Mouse (Mus musculus) limb, embryonic 10.5 days (tissue): ENCODE data around the gene Trim45. TPM values are rescaled to one million over a fixed set of nuclear protein-coding genes. Genes with fewer than 3 reads are reported as not detected.
A peak's percentile ranks its signal among the peaks of the same experiment; 100 is the strongest.

Experiments
- DNase-seq: peaks from one replicate; pipeline ENCODE4 v3.0.0-alpha.2; 2017; ENCODE audit warnings: low spot score
- H3K27ac ChIP-seq: fragments of 300-500 bp; sonication (generic); 2 replicates; pipeline ENCODE4 v1.5.1; 2016; ENCODE audit warnings: mild to moderate bottlenecking
- H3K27me3 ChIP-seq: fragments of 300-500 bp; sonication (generic); 2 replicates; pipeline ENCODE4 v1.6.1; 2016; ENCODE audit warnings: low read depth, mild to moderate bottlenecking; ENCODE audit not compliant: poor library complexity, severe bottlenecking
- H3K36me3 ChIP-seq: fragments of 300-500 bp; sonication (generic); 2 replicates; pipeline ENCODE4 v1.6.1; 2016; ENCODE audit warnings: mild to moderate bottlenecking, moderate library complexity
- H3K4me1 ChIP-seq: fragments of 300-500 bp; sonication (generic); 2 replicates; pipeline ENCODE4 v1.6.1; 2016
- H3K4me3 ChIP-seq: fragments of 300-500 bp; sonication (generic); 2 replicates; pipeline ENCODE4 v1.5.1; 2016; ENCODE audit warnings: mild to moderate bottlenecking, moderate library complexity
- H3K9me3 ChIP-seq: fragments of 300-500 bp; sonication (generic); replicated peaks from 2 replicates; pipeline ENCODE4 v1.6.1; 2016; ENCODE audit warnings: mild to moderate bottlenecking
- WGBS: fragments of 180-500 bp; shearing (Covaris S2); methylation state at CpG from one replicate; pipeline ENCODE4 v1.1.7; 2016; 5-methylcytosine and 5-hydroxymethylcytosine counted together
- polyA plus RNA-seq: library from polyadenylated mRNA; unstranded; fragments of >200 nt; fragmentation: Nextera tagmentation; extraction: Ambion mirVana; gene quantifications from 2 replicates; pipeline ENCODE4 v1.2.1, GENCODE M21; 2016

Trim45 gene
- polyA plus RNA-seq, 1 experiment from 2014 or later: 6.7 TPM

DNA sequence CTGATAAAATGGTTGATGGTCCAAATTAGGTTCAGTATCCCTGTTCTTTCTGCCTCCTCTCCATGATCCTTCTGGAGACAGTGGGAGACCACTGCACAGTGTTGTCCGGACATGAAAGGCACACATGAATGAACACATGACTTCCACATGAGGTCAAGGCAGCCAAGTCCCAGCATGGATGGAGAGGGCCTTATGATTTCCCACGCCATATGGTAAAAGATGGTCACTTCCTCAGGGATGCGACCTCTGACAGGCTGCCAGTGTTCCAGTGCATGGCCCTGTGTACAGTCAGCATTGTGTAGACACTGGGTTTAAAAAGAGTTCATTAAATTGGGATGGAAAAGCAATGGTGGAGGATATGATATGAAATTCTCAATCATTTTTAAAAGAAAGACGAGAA, 16.2 kb downstream of the Trim45 start:
- Histone ChIP-seq H3K36me3 (peaks cover 96% of the 10 kb centered on the region), H3K27ac (no peak overlapping the region), H3K4me3 (no peak overlapping the region), H3K27me3 (no peaks in the 10 kb centered on the region), H3K9me3 (no peaks in the 10 kb centered on the region), H3K4me1 (no peaks in the 10 kb centered on the region)
- 91% methylated on average over 4 of the region's 4 CpGs for WGBS
- DNase-seq: no peak

- Histone ChIP-seq H3K4me1 (no peaks in the 10 kb centered on the region), H3K27me3 (no peaks in the 10 kb centered on the region), H3K9me3 (no peaks in the 10 kb centered on the region), H3K4me3 (no peak overlapping the region), H3K36me3 (peaks cover 97% of the 10 kb centered on the region), H3K27ac (no peak overlapping the region)
- 87% methylated on average over 4 of the region's 4 CpGs for WGBS
- no peak for DNase-seq
Measured at GRCm38 (mm10) chr3:100940496-100941037, 18.6 kb downstream of the Trim45 start.

GRCm38 (mm10) chr3:100947286-100947685, 25.3 kb downstream of the Trim45 start:
- Histone ChIP-seq H3K27me3 (no peaks in the 10 kb centered on the region), H3K9me3 (no peaks in the 10 kb centered on the region), H3K4me3 (no peak overlapping the region), H3K27ac (no peak overlapping the region), H3K4me1 (no peaks in the 10 kb centered on the region), H3K36me3 (peaks cover 97% of the 10 kb centered on the region)
- 94% methylated on average over 8 of the region's 8 CpGs for WGBS
- no peak for DNase-seq

- DNase-seq: no peak
- Histone ChIP-seq H3K27ac (no peak overlapping the region), H3K4me1 (no peaks in the 10 kb centered on the region), H3K4me3 (no peak overlapping the region), H3K27me3 (no peaks in the 10 kb centered on the region), H3K9me3 (no peaks in the 10 kb centered on the region), H3K36me3 (peaks cover 97% of the 10 kb centered on the region)
- WGBS: 89% methylated on average over 4 of the region's 4 CpGs
Measured at GRCm38 (mm10) chr3:100951531-100951930, 29.5 kb downstream of the Trim45 start.

DNA sequence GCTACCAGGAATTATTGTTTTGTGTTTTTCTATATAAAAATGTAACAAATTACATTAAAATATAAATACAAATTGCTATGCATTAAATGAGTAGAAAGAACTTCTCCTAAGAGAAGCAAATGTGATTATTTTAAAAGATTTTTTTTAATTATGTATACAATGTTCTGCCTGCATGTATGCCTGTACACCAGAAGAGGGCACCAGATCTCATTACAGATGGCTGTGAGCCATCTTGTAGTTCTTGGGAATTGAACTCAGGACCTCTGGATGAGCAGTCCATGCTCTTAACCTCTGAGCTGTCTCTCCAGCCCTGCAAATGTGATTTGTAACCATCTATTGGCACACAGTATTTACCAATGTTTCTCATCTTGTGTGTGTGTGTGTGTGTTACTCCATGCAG, 32.6 kb downstream of the Trim45 start:
- Histone ChIP-seq H3K9me3 (no peaks in the 10 kb centered on the region), H3K27me3 (no peaks in the 10 kb centered on the region), H3K4me3 (no peak overlapping the region), H3K27ac (no peak overlapping the region), H3K36me3 (peaks cover 99% of the 10 kb centered on the region), H3K4me1 (no peaks in the 10 kb centered on the region)
- no peak for DNase-seq

- 84% methylated on average over 5 of the region's 5 CpGs for WGBS
- H3K36me3 ChIP-seq: peaks cover 98% of the 10 kb centered on the region
- no peaks in the 10 kb centered on the region for H3K27me3 ChIP-seq
- H3K4me3 ChIP-seq: no peak overlapping the region
- no peaks in the 10 kb centered on the region for H3K9me3 ChIP-seq
- H3K4me1 ChIP-seq: no peaks in the 10 kb centered on the region
- no peak for DNase-seq
- no peak overlapping the region for H3K27ac ChIP-seq
Measured at GRCm38 (mm10) chr3:100961007-100961406, 39.0 kb downstream of the Trim45 start.

- 90% methylated on average over 7 of the region's 7 CpGs for WGBS
- Histone ChIP-seq H3K9me3 (no peaks in the 10 kb centered on the region), H3K36me3 (peaks cover 97% of the 10 kb centered on the region), H3K27me3 (no peaks in the 10 kb centered on the region), H3K4me3 (no peak overlapping the region), H3K4me1 (no peaks in the 10 kb centered on the region), H3K27ac (no peak overlapping the region)
- no peak for DNase-seq
Measured at GRCm38 (mm10) chr3:100961501-100961900, 39.5 kb downstream of the Trim45 start.

- peaks cover 4% of the 10 kb centered on the region; the same call in 1 of the 2 replicates for H3K4me1 ChIP-seq
- no peak overlapping the region for H3K27ac ChIP-seq
- H3K27me3 ChIP-seq: no peaks in the 10 kb centered on the region
- H3K9me3 ChIP-seq: no peaks in the 10 kb centered on the region
- H3K36me3 ChIP-seq: peaks cover 84% of the 10 kb centered on the region
- H3K4me3 ChIP-seq: no peak overlapping the region
- 87% methylated on average over 14 of the region's 14 CpGs for WGBS
- DNase-seq: peak; percentile 46
Measured at GRCm38 (mm10) chr3:100963849-100964542, 42.0 kb downstream of the Trim45 start.

GRCm38 (mm10) chr3:100969176-100969917, 47.3 kb downstream of the Trim45 start, which contains the start of gene Ttf2:
Gene Ttf2, minus strand, starts transcription at chr3:100969663.
- peak; percentile 95 for DNase-seq
- H3K4me1 ChIP-seq: peaks cover 12% of the 10 kb centered on the region
- WGBS: under 1% methylated on average over 40 of the region's 40 CpGs
- peaks cover 32% of the 10 kb centered on the region for H3K36me3 ChIP-seq
- no peaks in the 10 kb centered on the region for H3K9me3 ChIP-seq
- H3K27me3 ChIP-seq: no peaks in the 10 kb centered on the region
- peak within 1 kb of the TSS; percentile 89 for H3K27ac ChIP-seq
- peak within 1 kb of the TSS; percentile 71 for H3K4me3 ChIP-seq

DNA sequence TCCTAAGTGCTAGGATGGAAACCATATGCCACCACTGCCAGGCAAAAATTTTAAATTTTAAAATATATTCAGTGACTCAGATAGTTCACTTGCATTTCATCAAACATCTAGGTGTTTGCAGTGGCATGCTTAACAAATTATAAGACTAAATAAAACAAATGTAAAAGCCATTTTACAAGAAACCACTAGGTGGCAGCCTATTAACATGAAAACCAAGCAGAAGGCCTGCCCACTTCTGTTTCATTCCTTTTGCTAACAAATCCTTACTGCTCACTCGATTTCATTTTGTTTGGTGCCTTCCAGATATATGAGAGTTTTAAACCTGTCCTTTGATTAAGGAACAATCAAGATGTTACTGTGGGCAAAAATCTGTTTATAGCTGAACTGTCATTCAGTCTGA, 51.9 kb downstream of the Trim45 start:
- peaks cover 9% of the 10 kb centered on the region for H3K4me1 ChIP-seq
- no peak overlapping the region for H3K4me3 ChIP-seq
- WGBS: 15% methylated on average over 1 of the region's 1 CpGs
- DNase-seq: no peak
- H3K27me3 ChIP-seq: 0 out of 2 replicates have a peak, but pooled peaks cover 2% of the 10 kb centered on the region
- H3K27ac ChIP-seq: no peak overlapping the region
- H3K36me3 ChIP-seq: no peaks in the 10 kb centered on the region
- H3K9me3 ChIP-seq: no peaks in the 10 kb centered on the region

GRCm38 (mm10) chr3:100979290-100979689, 57.3 kb downstream of the Trim45 start:
- H3K4me1 ChIP-seq: peaks cover 6% of the 10 kb centered on the region; the same call in 1 of the 2 replicates
- H3K4me3 ChIP-seq: no peak overlapping the region
- no peak overlapping the region for H3K27ac ChIP-seq
- WGBS: 85% methylated on average over 8 of the region's 8 CpGs
- no peaks in the 10 kb centered on the region for H3K9me3 ChIP-seq
- H3K27me3 ChIP-seq: 0 out of 2 replicates have a peak, but pooled peaks cover 2% of the 10 kb centered on the region
- no peaks in the 10 kb centered on the region for H3K36me3 ChIP-seq
- no peak for DNase-seq
